Mouse (Mus musculus) forebrain, postnatal 0 days (tissue): ENCODE results near the gene Tsc2. TPM values are rescaled to one million over a fixed set of nuclear protein-coding genes. Genes with fewer than 3 reads are reported as not detected.

Source experiments
- ATAC-seq: fragments of 200-750 bp; cut with Nextera tagmentation; 2 replicates; pipeline ENCODE4 v1.8.0; 2017; ENCODE audit warnings: mild to moderate bottlenecking, moderate library complexity
- DNase-seq: peaks from one replicate; pipeline ENCODE4 v3.0.0-alpha.2; 2015
- H3K27ac ChIP-seq: fragments of 300-500 bp; sonication (generic); 2 replicates; pipeline ENCODE4 v1.5.1; 2014; ENCODE audit warnings: low read depth, mild to moderate bottlenecking, antibody characterized with exemption, low read length, moderate library complexity, mixed read lengths
- H3K27me3 ChIP-seq: fragments of 300-500 bp; sonication (generic); 2 replicates; pipeline ENCODE4 v1.6.1; 2014; ENCODE audit warnings: mild to moderate bottlenecking, low read length, mixed read lengths; ENCODE audit not compliant: insufficient read depth
- H3K36me3 ChIP-seq: fragments of 300-500 bp; sonication (generic); 2 replicates; pipeline ENCODE4 v1.6.1; 2014; ENCODE audit warnings: mild to moderate bottlenecking, moderate library complexity; ENCODE audit not compliant: insufficient read depth
- H3K4me1 ChIP-seq: fragments of 300-500 bp; sonication (generic); 2 replicates; pipeline ENCODE4 v1.6.1; 2014; ENCODE audit warnings: antibody characterized with exemption; ENCODE audit not compliant: insufficient read depth
- H3K4me2 ChIP-seq: fragments of 300-500 bp; sonication (generic); 2 replicates; pipeline ENCODE4 v1.6.1; 2014; ENCODE audit warnings: low read depth, mild to moderate bottlenecking, moderate library complexity
- H3K4me3 ChIP-seq: fragments of 300-500 bp; sonication (generic); 2 replicates; pipeline ENCODE4 v1.5.1; 2014; ENCODE audit warnings: low read depth, low read length, mixed read lengths
- H3K9ac ChIP-seq: fragments of 300-500 bp; sonication (generic); 2 replicates; pipeline ENCODE4 v1.6.1; 2014; ENCODE audit warnings: mild to moderate bottlenecking
- H3K9me3 ChIP-seq: fragments of 300-500 bp; sonication (generic); 2 replicates; pipeline ENCODE4 v1.6.1; 2016; ENCODE audit warnings: low read length
- CTCF ChIP-seq: sonication (generic); IDR thresholded peaks from 2 replicates; pipeline ENCODE4 v1.5.1; 2016; ENCODE audit warnings: antibody characterized with exemption, control low read depth, low read depth
- WGBS: fragments of 180-500 bp; shearing (Covaris S2); extraction: QIAGEN DNeasy Blood & Tissue Kit; methylation state at CpG from one replicate; pipeline ENCODE4 v1.1.7; 2014; 5-methylcytosine and 5-hydroxymethylcytosine counted together
- polyA plus RNA-seq: library from polyadenylated mRNA; unstranded; fragments of >200 nt; fragmentation: Nextera tagmentation; extraction: Ambion mirVana; gene quantifications from 2 replicates; pipeline ENCODE4 v1.2.1, GENCODE M21; 2015
- total RNA-seq: library from RNA; depleted of rRNA; stranded (reverse); fragments of >200 nt; gene quantifications from 2 replicates; pipeline ENCODE4 v1.2.3, GENCODE M21; 2014

Tsc2 gene
- total and polyA plus RNA-seq, 2 experiments from 2014 or later: 56.2 to 92.6 TPM

GRCm38 (mm10) chr17:24596471-24597183, 35.8 kb downstream of the Tsc2 start:
- 88% methylated on average over 19 of the region's 19 CpGs for WGBS
- H3K4me1 ChIP-seq: no peaks in the 10 kb centered on the region
- H3K36me3 ChIP-seq: peaks cover 99% of the 10 kb centered on the region
- DNase-seq: no peak
- H3K4me3 ChIP-seq: no peak overlapping the region
- H3K4me2 ChIP-seq: no peak overlapping the region
- H3K27me3 ChIP-seq: no peaks in the 10 kb centered on the region
- no peak overlapping the region for H3K27ac ChIP-seq
- TF ChIP-seq CTCF: no peak
- no peak overlapping the region for H3K9ac ChIP-seq
- no peaks in the 10 kb centered on the region for H3K9me3 ChIP-seq
- ATAC-seq: no peak

GRCm38 (mm10) chr17:24596073-24596466, 36.4 kb downstream of the Tsc2 start:
- no peak for TF ChIP-seq CTCF
- 76% methylated on average over 5 of the region's 5 CpGs for WGBS
- no peak for ATAC-seq
- no peak overlapping the region for H3K4me3 ChIP-seq
- DNase-seq: no peak
- no peaks in the 10 kb centered on the region for H3K4me1 ChIP-seq
- no peak overlapping the region for H3K27ac ChIP-seq
- H3K36me3 ChIP-seq: peaks cover 99% of the 10 kb centered on the region
- H3K4me2 ChIP-seq: no peak overlapping the region
- no peak overlapping the region for H3K9ac ChIP-seq
- no peaks in the 10 kb centered on the region for H3K9me3 ChIP-seq
- no peaks in the 10 kb centered on the region for H3K27me3 ChIP-seq

GRCm38 (mm10) chr17:24595126-24596072, 37.0 kb downstream of the Tsc2 start:
- Histone ChIP-seq H3K27ac (no peak overlapping the region), H3K4me1 (no peaks in the 10 kb centered on the region), H3K4me2 (no peak overlapping the region), H3K9me3 (no peaks in the 10 kb centered on the region), H3K9ac (no peak overlapping the region), H3K27me3 (no peaks in the 10 kb centered on the region), H3K36me3 (peaks cover 99% of the 10 kb centered on the region), H3K4me3 (no peak overlapping the region)
- ATAC-seq (peak; percentile 38; the same call in 1 of the 2 replicates), DNase-seq (peak; percentile 14)
- 69% methylated on average over 17 of the region's 17 CpGs for WGBS
- peak; percentile 45 for TF ChIP-seq CTCF

- Histone ChIP-seq H3K4me3 (no peak overlapping the region), H3K27me3 (no peaks in the 10 kb centered on the region), H3K4me2 (no peak overlapping the region), H3K27ac (no peak overlapping the region), H3K9me3 (no peaks in the 10 kb centered on the region), H3K9ac (no peak overlapping the region), H3K4me1 (no peaks in the 10 kb centered on the region), H3K36me3 (peaks cover 96% of the 10 kb centered on the region)
- 94% methylated on average over 26 of the region's 26 CpGs for WGBS
- DNase-seq (no peak), ATAC-seq (no peak)
- no peak for TF ChIP-seq CTCF
Observed at GRCm38 (mm10) chr17:24593992-24594890, 38.2 kb downstream of the Tsc2 start.

GRCm38 (mm10) chr17:24593248-24593647, 39.2 kb downstream of the Tsc2 start:
- Histone ChIP-seq H3K4me2 (no peak overlapping the region), H3K4me3 (no peak overlapping the region), H3K27me3 (no peaks in the 10 kb centered on the region), H3K4me1 (no peaks in the 10 kb centered on the region), H3K9ac (no peak overlapping the region), H3K27ac (no peak overlapping the region), H3K9me3 (no peaks in the 10 kb centered on the region), H3K36me3 (peaks cover 91% of the 10 kb centered on the region)
- TF ChIP-seq CTCF: no peak
- WGBS: 93% methylated on average over 5 of the region's 5 CpGs
- ATAC-seq (no peak), DNase-seq (no peak)

GRCm38 (mm10) chr17:24591695-24592094, 40.7 kb downstream of the Tsc2 start:
- 96% methylated on average over 5 of the region's 5 CpGs for WGBS
- DNase-seq: no peak
- Histone ChIP-seq H3K27ac (no peak overlapping the region), H3K27me3 (no peaks in the 10 kb centered on the region), H3K4me1 (no peaks in the 10 kb centered on the region), H3K9ac (no peak overlapping the region), H3K9me3 (no peaks in the 10 kb centered on the region), H3K4me3 (no peak overlapping the region), H3K36me3 (peaks cover 90% of the 10 kb centered on the region), H3K4me2 (no peak overlapping the region)
- no peak for ATAC-seq
- TF ChIP-seq CTCF: no peak
